In the genomic region with DNA sequence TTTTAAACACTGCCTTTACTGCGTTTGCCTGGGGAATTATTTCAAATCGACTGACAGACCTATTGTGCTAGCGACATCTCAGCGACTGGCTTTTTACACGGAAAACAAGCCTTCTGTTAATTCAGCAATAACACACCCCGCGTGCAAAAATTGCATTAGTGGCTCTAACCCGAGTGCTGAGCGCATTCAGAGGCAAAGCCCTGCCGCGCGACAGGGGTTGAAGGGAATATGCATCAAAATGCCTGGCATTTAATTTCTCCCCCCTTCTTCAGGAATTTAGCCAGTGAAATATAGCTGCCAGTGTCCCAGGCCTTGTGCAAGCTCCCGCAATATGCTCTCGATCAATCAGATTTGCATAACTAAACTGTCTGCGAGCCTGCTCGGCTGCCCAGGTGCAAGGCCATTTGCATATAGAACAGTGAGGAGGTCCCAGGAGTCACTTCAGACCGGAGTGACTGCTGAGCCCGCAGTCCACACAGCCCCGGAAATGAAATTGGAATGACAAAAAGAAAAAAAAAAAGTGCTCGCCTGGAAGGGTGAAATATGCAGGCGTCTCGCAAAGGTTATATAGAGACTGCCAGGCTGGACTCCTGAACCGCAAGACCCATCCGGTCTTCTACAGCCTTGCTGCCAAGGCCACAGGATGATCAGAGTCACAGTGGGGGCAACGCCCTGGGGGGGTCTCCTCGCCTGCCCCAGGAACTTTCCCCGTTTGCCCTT, we compare ENCODE assay signal across 8 mouse cellular contexts.
DNase-seq lines count a peak whose midpoint lies in the region; ATAC-seq and TF ChIP-seq lines count a peak whose summit lies in the region.

No protein-coding gene starts in this region.

- peaks cover 7% of the 10 kb centered on the region; the same call in 1 of the 2 replicates for H3K4me1 ChIP-seq in heart, embryonic 10.5 days
- H3K4me1 ChIP-seq in hindbrain, embryonic 13.5 days (replicated peaks) = peaks cover 54% of the 10 kb centered on the region
- H3K4me1 ChIP-seq in liver, embryonic 15.5 days (replicated peaks) = no peaks in the 10 kb centered on the region

- peaks cover 74% of the 10 kb centered on the region for H3K27me3 ChIP-seq in heart, embryonic 10.5 days (ENCODE audit: insufficient read depth, poor library complexity, severe bottlenecking)
- 0 out of 2 replicates have a peak, but pooled peaks cover 4% of the 10 kb centered on the region for H3K27me3 ChIP-seq in hindbrain, embryonic 13.5 days
- peaks cover 43% of the 10 kb centered on the region for H3K27me3 ChIP-seq in liver, embryonic 15.5 days

- peak overlapping the region; percentile 66 for H3K9ac ChIP-seq in hindbrain, embryonic 13.5 days
- H3K9ac ChIP-seq in liver, embryonic 15.5 days = no peak overlapping the region

- no peak overlapping the region for H3K27ac ChIP-seq in heart, embryonic 10.5 days
- H3K27ac ChIP-seq in hindbrain, embryonic 13.5 days = peak overlapping the region; percentile 85
- no peak overlapping the region for H3K27ac ChIP-seq in liver, embryonic 15.5 days (replicated peaks)

- no peaks in the 10 kb centered on the region for H3K9me3 ChIP-seq in heart, embryonic 10.5 days
- no peaks in the 10 kb centered on the region for H3K9me3 ChIP-seq in hindbrain, embryonic 13.5 days
- H3K9me3 ChIP-seq in liver, embryonic 15.5 days (replicated peaks) = no peaks in the 10 kb centered on the region

- TF ChIP-seq POLR2A in brain, embryonic 14.5 days (IDR thresholded peaks at IDR 0.05; ENCODE audit: borderline replicate concordance, extremely low read depth, insufficient read depth, insufficient read length, poor library complexity, severe bottlenecking) = no peak

- peak overlapping the region; percentile 69 for H3K4me2 ChIP-seq in hindbrain, embryonic 13.5 days
- peak overlapping the region; percentile 52 for H3K4me2 ChIP-seq in liver, embryonic 15.5 days

- H3K36me3 ChIP-seq in heart, embryonic 10.5 days = no peaks in the 10 kb centered on the region
- no peaks in the 10 kb centered on the region for H3K36me3 ChIP-seq in hindbrain, embryonic 13.5 days
- H3K36me3 ChIP-seq in liver, embryonic 15.5 days (replicated peaks) = no peaks in the 10 kb centered on the region

- 2% methylated on average over 27 of the region's 27 CpGs for WGBS in heart, embryonic 10.5 days
- WGBS in hindbrain, embryonic 13.5 days = 2% methylated on average over 27 of the region's 27 CpGs
- 5% methylated on average over 27 of the region's 27 CpGs for WGBS in liver, embryonic 15.5 days (ENCODE audit: insufficient replicate concordance)

- peak overlapping the region; percentile 64 for H3K4me3 ChIP-seq in heart, embryonic 10.5 days
- peak overlapping the region; percentile 42 for H3K4me3 ChIP-seq in hindbrain, embryonic 13.5 days
- no peak overlapping the region for H3K4me3 ChIP-seq in liver, embryonic 15.5 days (replicated peaks)

- no peak for DNase-seq in heart, embryonic 10.5 days (ENCODE audit: low spot score)
- no peak for DNase-seq in heart, postnatal 4 days
- DNase-seq in brain, embryonic 14.5 days (ENCODE audit: low read depth) = peak; percentile 80
- no peak for DNase-seq in testis, postnatal 14 days (ENCODE audit: low spot score)
- no peak for DNase-seq in left cerebral cortex, adult 11 months (ENCODE audit: low spot score)
- DNase-seq in urinary bladder, postnatal 14 days (ENCODE audit: low spot score) = no peak

- peak; percentile 53 for ATAC-seq in hindbrain, embryonic 13.5 days (ENCODE audit: low FRiP score)
- no peak for ATAC-seq in liver, embryonic 15.5 days (ENCODE audit: insufficient read depth)

- TF ChIP-seq CTCF in brain, embryonic 14.5 days (IDR thresholded peaks at IDR 0.05; ENCODE audit: borderline replicate concordance, extremely low read depth, insufficient read depth, insufficient read length) = no peak
